Mouse (Mus musculus): ENCODE data around the gene Tada2b.

DNA sequence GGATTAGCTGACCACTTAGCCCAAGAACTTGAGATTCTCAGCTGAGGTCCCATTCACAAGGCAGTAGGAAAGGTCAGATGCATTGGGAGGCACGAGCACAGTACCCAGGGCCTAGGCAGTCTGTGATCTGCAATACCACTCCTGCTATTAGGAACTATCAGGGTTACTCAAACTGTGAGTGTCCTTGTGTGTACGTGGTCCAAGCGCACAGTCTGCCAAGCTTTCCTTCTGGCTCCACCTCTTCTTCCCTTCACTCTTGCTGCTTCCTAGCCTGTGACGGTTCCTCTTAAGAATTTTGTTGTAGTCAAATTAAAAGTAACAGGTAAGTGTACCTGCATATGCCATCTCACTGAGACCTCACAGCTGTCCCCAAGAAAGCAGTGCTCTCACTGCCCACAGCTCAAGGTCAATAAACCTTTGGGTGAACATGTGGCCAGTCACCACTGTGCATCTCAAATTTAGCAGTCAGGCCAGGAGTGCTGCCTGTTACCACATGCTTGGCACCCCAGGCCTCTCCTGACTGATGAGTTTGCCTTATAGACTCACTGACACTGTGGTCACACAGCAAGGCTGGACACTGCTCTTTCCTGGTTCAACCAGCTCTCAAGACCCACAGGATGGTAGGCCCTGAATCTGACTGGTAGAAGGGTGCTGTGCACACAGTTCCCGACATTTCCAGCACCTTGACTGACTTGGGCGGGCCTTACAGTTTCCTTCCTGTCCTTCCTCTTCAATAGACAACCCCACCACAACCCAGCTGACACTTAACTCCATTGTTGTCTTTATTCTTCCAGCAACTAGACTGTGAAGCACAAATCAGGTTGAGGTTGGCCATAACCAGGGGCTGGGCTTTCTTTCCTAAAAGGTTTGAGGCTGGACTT lies 5.3 kb downstream of the Tada2b start:
- TF ChIP-seq CTCF (conservative IDR thresholded peaks at IDR 0.05; ENCODE audit: low read length): no peak
- no peak for TF ChIP-seq POU5F1 (IDR thresholded peaks at IDR 0.05; ENCODE audit: borderline replicate concordance, low read length)

Measured in E14TG2a.4 (cell line).